Mouse (Mus musculus) thymus, postnatal 4 days (tissue): ENCODE measurements around the gene Clcn6.

Experiments used
- DNase-seq: peaks from one replicate; pipeline ENCODE4 v3.0.0; 2021

The Clcn6 gene

DNA sequence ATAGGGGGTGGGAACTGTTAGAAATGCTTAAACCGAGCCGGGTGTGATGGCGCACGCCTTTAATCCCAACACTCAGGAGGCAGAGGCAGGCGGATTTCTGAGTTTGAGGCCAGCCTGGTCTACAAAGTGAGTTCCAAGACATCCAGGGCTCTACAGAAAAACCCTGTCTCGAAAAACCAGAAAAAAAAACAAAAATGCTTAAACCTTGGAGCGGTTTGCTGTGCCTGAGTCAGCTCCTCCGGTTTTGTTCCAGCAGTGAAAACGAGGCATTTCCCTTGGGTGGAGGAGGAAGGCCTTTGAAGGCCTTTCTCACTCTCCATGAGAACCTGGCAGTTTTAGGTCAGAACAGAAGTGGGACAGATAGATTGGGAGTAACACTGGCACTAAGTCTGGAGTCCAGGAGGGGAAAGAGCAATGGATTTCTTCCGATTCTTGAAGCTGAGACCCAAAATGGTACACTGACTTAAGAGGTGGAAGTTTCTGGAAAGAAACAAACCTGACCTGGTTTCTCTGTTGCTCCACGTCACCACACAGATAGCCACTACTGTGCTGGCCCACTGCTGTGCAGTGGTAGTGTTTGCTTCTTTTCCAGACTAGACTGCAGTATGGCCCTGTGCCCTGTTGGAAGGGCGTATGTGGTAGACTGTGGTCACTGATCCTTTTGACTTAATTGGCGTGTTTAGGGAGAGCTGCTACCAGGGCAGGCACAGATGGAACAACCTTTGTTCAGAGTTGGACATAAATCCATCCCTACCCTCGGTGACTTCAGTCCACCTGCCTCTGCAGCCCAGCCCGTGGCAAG, 1.6 kb upstream of the Clcn6 start:
- DNase-seq = no peak

- peak; percentile 36 for DNase-seq
Measured at GRCm38 (mm10) chr4:148039254-148040028, 820 bp upstream of the Clcn6 start.

DNA sequence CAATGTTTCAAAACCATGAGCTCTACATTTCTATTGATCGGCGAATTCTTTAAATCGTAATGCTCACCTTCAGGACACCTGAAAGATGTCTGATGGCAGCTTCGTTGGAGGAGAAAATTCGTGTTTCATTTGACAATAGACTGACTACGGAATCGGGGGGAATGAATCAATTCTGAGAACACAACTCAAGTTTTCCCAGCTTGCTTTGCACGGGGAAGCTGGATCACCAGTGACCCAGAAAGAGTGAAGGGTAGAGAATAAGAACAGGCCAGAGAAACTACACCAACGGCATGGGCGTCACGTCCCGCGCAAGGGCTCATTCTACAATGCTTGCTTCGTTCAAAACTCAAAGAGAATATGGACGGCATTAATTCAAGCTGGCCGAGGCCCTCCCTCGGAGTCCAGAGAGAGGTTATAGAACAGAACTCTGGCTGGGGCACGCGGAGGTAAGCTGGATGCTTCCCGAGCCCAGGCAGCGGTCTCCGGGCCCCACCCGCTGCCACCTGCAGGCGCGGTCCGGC, 482 bp downstream of the Clcn6 start:
- DNase-seq = no peak

GRCm38 (mm10) chr4:148035440-148035839, 3.2 kb downstream of the Clcn6 start:
- DNase-seq = no peak

- DNase-seq = no peak
Measured at GRCm38 (mm10) chr4:148033858-148034410, 4.7 kb downstream of the Clcn6 start.

DNA sequence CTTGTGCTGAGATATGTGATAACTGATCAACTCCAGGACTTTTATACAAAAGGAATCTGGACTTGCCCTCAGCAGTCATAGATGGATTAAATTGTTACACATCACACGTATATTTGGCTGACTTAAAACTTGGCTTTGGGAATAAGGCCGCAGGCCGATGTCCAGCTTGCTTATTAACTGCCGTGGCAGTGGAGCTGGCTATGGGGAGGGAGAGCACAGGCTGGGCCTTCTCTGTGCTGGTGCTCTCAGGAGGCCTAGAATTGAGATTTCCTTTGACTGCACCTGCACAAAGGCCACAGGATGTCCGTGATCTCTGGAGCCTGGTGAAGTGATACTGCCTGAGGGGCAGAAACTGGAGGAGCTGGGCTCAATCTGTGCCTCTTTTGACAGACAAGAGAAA, 8.1 kb downstream of the Clcn6 start:
- no peak for DNase-seq

- DNase-seq = no peak
Measured at GRCm38 (mm10) chr4:148029297-148029696, 9.3 kb downstream of the Clcn6 start.

GRCm38 (mm10) chr4:148024003-148024402, 14.6 kb downstream of the Clcn6 start:
- no peak for DNase-seq

GRCm38 (mm10) chr4:148018410-148018809, 20.2 kb downstream of the Clcn6 start:
- DNase-seq = no peak

GRCm38 (mm10) chr4:148016981-148017380, 21.6 kb downstream of the Clcn6 start:
- no peak for DNase-seq

DNA sequence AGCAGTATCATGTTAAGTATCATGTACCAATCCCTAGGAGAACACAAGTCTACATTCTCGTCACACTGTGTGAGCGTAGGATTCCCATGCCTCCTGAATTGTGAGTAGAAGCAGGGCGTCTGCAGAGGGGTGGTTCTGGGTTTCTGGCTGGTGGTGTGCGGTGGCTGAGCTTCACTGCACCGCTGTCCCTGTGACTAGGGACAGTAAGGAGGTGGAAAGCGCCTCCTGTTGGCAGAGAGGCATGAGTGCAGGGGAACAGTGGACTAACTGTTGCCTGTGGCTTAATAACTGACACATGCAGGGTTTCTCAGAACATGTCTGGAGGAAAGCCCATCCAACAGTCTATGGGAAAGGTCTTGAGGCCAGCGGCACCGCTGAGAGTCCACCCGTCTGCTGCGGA, 23.2 kb downstream of the Clcn6 start:
- DNase-seq = peak; percentile 22

GRCm38 (mm10) chr4:148012216-148012615, 26.4 kb downstream of the Clcn6 start:
- no peak for DNase-seq

GRCm38 (mm10) chr4:148011332-148011731, 27.3 kb downstream of the Clcn6 start:
- DNase-seq = no peak

GRCm38 (mm10) chr4:148009641-148010040, 29.0 kb downstream of the Clcn6 start:
- DNase-seq = no peak

- peak; percentile 34 for DNase-seq
Measured at GRCm38 (mm10) chr4:148008412-148008811, 30.2 kb downstream of the Clcn6 start.

DNA sequence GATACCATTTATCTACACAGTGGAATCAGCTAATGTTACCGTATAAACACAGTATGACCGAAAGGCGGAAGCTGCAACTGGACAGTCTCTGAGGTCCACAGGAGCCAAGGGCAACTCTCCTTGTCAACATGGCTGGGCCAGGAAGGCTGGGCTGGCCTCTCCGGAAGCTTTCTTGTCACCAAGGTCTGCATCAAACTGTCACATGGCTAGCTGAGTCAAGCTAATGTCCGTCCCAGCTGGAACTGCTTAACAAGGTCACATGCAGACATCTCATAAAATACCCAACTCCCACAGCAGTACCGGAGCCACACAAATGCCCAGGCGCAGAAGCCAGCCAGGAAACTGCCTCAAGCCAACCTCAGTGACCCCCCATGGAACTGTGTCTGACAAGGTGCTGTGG, 34.3 kb downstream of the Clcn6 start:
- DNase-seq = no peak

DNA sequence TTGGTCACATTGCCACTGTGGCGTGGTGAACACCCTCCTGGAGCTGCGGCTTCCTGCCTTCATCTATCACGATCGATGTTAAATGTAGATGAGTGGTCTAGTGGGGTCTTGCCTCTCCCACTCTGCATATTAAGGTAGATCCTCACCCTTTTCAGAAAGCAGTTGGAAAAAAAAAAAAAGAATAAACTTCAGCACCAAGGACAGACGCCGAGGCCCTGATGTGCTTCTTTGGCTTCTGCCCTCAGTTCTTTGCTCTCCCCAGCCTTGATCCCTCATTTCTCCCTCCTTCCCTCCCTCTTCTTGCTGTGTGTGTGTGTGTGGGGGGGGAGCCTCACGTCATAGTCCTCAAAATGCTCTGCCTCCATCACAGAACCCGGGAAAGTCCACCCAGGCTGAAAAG, 36.8 kb downstream of the Clcn6 start:
- DNase-seq = no peak

GRCm38 (mm10) chr4:148001013-148001789, 37.4 kb downstream of the Clcn6 start:
- no peak for DNase-seq

GRCm38 (mm10) chr4:148000202-148000772, 38.3 kb downstream of the Clcn6 start, which contains the start of gene Nppa:
Gene Nppa (plus strand): TSS chr4:148000722.
- no peak for DNase-seq

DNA sequence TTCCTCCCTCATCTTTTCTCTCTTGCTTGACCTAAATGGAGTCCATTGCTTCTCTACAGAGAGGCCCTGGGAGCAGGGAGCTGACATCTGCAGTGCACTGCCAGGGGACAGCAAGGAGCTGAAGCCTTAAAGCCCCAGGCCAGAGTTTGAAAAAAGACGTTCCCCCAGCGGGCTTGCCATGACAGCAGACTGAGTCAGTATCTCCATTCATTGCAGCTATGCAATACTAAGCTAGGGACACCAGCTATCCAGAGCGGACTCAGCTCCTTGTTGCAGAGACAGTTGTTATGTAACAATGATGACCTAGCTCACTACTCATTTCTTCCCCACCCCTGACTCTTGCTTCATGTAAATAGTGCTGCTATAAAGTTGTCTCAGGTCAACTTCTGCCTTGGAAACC, 43.3 kb downstream of the Clcn6 start:
- DNase-seq = no peak

DNA sequence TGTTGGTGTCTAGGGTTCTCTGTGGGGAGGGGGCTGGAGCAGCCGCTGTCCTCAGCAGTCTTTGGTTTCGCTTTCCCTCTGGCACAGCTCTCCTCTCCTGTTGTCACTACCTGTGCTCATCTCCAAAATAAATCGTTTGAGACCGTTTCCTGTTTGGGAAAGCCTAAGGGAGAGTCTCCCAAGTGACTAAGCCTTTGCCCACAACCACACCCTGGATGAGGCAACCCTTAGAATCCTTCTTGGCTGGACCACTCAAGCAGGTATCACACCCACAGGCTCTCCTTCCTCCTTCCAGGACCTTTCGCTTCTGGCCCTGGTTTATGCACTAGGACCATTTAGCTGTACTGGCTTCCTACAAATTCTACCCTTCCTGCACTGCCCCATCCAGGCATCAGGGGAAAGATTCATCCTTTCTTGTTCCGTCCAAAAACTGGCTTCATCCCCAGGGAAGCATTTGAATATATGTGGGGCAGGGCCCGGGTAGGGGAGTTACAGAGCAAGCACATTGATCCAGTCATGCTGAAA, 45.0 kb downstream of the Clcn6 start:
- no peak for DNase-seq
